Mouse (Mus musculus) liver, postnatal 0 days (tissue): ENCODE results near the gene Abhd10. TPM values are rescaled to one million over a fixed set of nuclear protein-coding genes. Genes with fewer than 3 reads are reported as not detected.

ENCODE experiments used
- ATAC-seq: fragments of 200-750 bp; cut with Nextera tagmentation; 2 replicates; pipeline ENCODE4 v1.8.0; 2017; ENCODE audit warnings: mild to moderate bottlenecking, moderate library complexity
- DNase-seq: peaks from one replicate; pipeline ENCODE4 v3.0.0-alpha.2; 2016
- H3K27ac ChIP-seq: fragments of 300-500 bp; sonication (generic); 2 replicates; pipeline ENCODE4 v1.5.1; 2014; ENCODE audit warnings: antibody characterized with exemption, moderate library complexity, mild to moderate bottlenecking, low read depth
- H3K27me3 ChIP-seq: fragments of 300-500 bp; sonication (generic); 2 replicates; pipeline ENCODE4 v1.6.1; 2014; ENCODE audit warnings: low read length, control low read depth, mixed read lengths; ENCODE audit not compliant: insufficient read depth
- H3K36me3 ChIP-seq: fragments of 300-500 bp; sonication (generic); replicated peaks from 2 replicates; pipeline ENCODE4 v1.6.1; 2014; ENCODE audit warnings: mild to moderate bottlenecking, control low read depth, low read length, moderate library complexity, mixed read lengths; ENCODE audit not compliant: insufficient read depth
- H3K4me1 ChIP-seq: fragments of 300-500 bp; sonication (generic); 2 replicates; pipeline ENCODE4 v1.6.1; 2014; ENCODE audit warnings: antibody characterized with exemption, mild to moderate bottlenecking, control low read depth; ENCODE audit not compliant: insufficient read depth
- H3K4me2 ChIP-seq: fragments of 300-500 bp; sonication (generic); 2 replicates; pipeline ENCODE4 v1.6.1; 2014; ENCODE audit warnings: low read depth, mild to moderate bottlenecking, low read length, moderate library complexity, mixed read lengths
- H3K4me3 ChIP-seq: fragments of 300-500 bp; sonication (generic); 2 replicates; pipeline ENCODE4 v1.5.1; 2014; ENCODE audit warnings: low read depth, low read length
- H3K9ac ChIP-seq: fragments of 300-500 bp; sonication (generic); replicated peaks from 2 replicates; pipeline ENCODE4 v1.6.1; 2014; ENCODE audit warnings: mild to moderate bottlenecking, moderate library complexity
- H3K9me3 ChIP-seq: fragments of 300-500 bp; sonication (generic); 2 replicates; pipeline ENCODE4 v1.6.1; 2016; ENCODE audit warnings: mild to moderate bottlenecking, control low read depth, low read length, mixed read lengths
- CTCF ChIP-seq: sonication (generic); IDR thresholded peaks from 2 replicates; pipeline ENCODE4 v1.5.1; 2016; ENCODE audit warnings: antibody characterized with exemption, low read depth
- EP300 ChIP-seq: IDR thresholded peaks from 2 replicates; pipeline ENCODE4 v1.6.1; 2016; ENCODE audit warnings: antibody characterized with exemption, low read depth, mild to moderate bottlenecking
- whole genome bisulfite sequencing: fragments of 180-500 bp; shearing (Covaris S2); extraction: QIAGEN DNeasy Blood & Tissue Kit; methylation state at CpG from one replicate; pipeline ENCODE4 v1.1.7; 2014; ENCODE audit not compliant: insufficient replicate concordance; 5-methylcytosine and 5-hydroxymethylcytosine counted together
- polyA plus RNA-seq: library from polyadenylated mRNA; unstranded; fragments of >200 nt; fragmentation: Nextera tagmentation; extraction: Ambion mirVana; gene quantifications from 2 replicates; pipeline ENCODE4 v1.2.1, GENCODE M21; 2015

Abhd10 gene
- polyA plus RNA-seq, 1 experiment from 2014 or later, result 13.9 TPM

- no peak overlapping the region for H3K4me3 ChIP-seq
- peaks cover 6% of the 10 kb centered on the region for H3K4me1 ChIP-seq
- 58% methylated on average over 3 of the region's 3 CpGs for WGBS
- TF ChIP-seq EP300, result no peak
- TF ChIP-seq CTCF, result no peak
- no peak for DNase-seq
- no peaks in the 10 kb centered on the region for H3K36me3 ChIP-seq
- no peak overlapping the region for H3K4me2 ChIP-seq
- no peak for ATAC-seq
- H3K27ac ChIP-seq, result no peak overlapping the region
- no peak overlapping the region for H3K9ac ChIP-seq
- H3K27me3 ChIP-seq, result peaks cover 11% of the 10 kb centered on the region; the same call in 1 of the 2 replicates
- no peaks in the 10 kb centered on the region for H3K9me3 ChIP-seq
Observed at GRCm38 (mm10) chr16:45722460-45722951, 20.2 kb downstream of the Abhd10 start.

- 79% methylated on average over 10 of the region's 10 CpGs for WGBS
- H3K36me3 ChIP-seq, result no peaks in the 10 kb centered on the region
- H3K4me2 ChIP-seq, result no peak overlapping the region
- no peaks in the 10 kb centered on the region for H3K9me3 ChIP-seq
- no peak for TF ChIP-seq CTCF
- TF ChIP-seq EP300, result no peak
- H3K4me1 ChIP-seq, result peaks cover 6% of the 10 kb centered on the region
- DNase-seq, result no peak
- no peak for ATAC-seq
- H3K27ac ChIP-seq, result no peak overlapping the region
- no peak overlapping the region for H3K4me3 ChIP-seq
- H3K9ac ChIP-seq, result no peak overlapping the region
- peaks cover 11% of the 10 kb centered on the region; the same call in 1 of the 2 replicates for H3K27me3 ChIP-seq
Observed at GRCm38 (mm10) chr16:45720022-45720630, 22.6 kb downstream of the Abhd10 start.

GRCm38 (mm10) chr16:45718296-45718695 lies 24.5 kb downstream of the Abhd10 start:
- TF ChIP-seq EP300 (no peak), CTCF (no peak)
- Histone ChIP-seq H3K36me3 (no peaks in the 10 kb centered on the region), H3K4me2 (no peak overlapping the region), H3K4me3 (no peak overlapping the region), H3K4me1 (no peaks in the 10 kb centered on the region), H3K9me3 (no peaks in the 10 kb centered on the region), H3K27ac (no peak overlapping the region), H3K27me3 (no peaks in the 10 kb centered on the region), H3K9ac (no peak overlapping the region)
- 84% methylated on average over 4 of the region's 4 CpGs for WGBS
- DNase-seq (no peak), ATAC-seq (no peak)

- no peak overlapping the region for H3K4me2 ChIP-seq
- H3K9ac ChIP-seq, result no peak overlapping the region
- 69% methylated on average over 5 of the region's 5 CpGs for WGBS
- H3K27me3 ChIP-seq, result no peaks in the 10 kb centered on the region
- H3K4me3 ChIP-seq, result no peak overlapping the region
- no peaks in the 10 kb centered on the region for H3K9me3 ChIP-seq
- no peak for TF ChIP-seq EP300
- no peak for TF ChIP-seq CTCF
- ATAC-seq, result no peak
- no peak for DNase-seq
- no peaks in the 10 kb centered on the region for H3K36me3 ChIP-seq
- H3K4me1 ChIP-seq, result no peaks in the 10 kb centered on the region
- H3K27ac ChIP-seq, result no peak overlapping the region
Observed at GRCm38 (mm10) chr16:45714489-45715150, 28.1 kb downstream of the Abhd10 start.

GRCm38 (mm10) chr16:45713878-45714277 lies 28.9 kb downstream of the Abhd10 start:
- DNase-seq (no peak), ATAC-seq (no peak)
- Histone ChIP-seq H3K4me1 (no peaks in the 10 kb centered on the region), H3K27ac (no peak overlapping the region), H3K9me3 (no peaks in the 10 kb centered on the region), H3K9ac (no peak overlapping the region), H3K4me3 (no peak overlapping the region), H3K27me3 (no peaks in the 10 kb centered on the region), H3K36me3 (no peaks in the 10 kb centered on the region), H3K4me2 (no peak overlapping the region)
- TF ChIP-seq EP300 (no peak), CTCF (no peak)
- WGBS, result 44% methylated on average over 1 of the region's 1 CpGs

GRCm38 (mm10) chr16:45713261-45713660 lies 29.5 kb downstream of the Abhd10 start:
- Histone ChIP-seq H3K27ac (no peak overlapping the region), H3K4me1 (no peaks in the 10 kb centered on the region), H3K4me2 (no peak overlapping the region), H3K9me3 (no peaks in the 10 kb centered on the region), H3K4me3 (no peak overlapping the region), H3K27me3 (no peaks in the 10 kb centered on the region), H3K9ac (no peak overlapping the region), H3K36me3 (no peaks in the 10 kb centered on the region)
- DNase-seq, result no peak
- no peak for ATAC-seq
- TF ChIP-seq EP300 (no peak), CTCF (no peak)
- WGBS, result 84% methylated on average over 5 of the region's 5 CpGs
